Mouse (Mus musculus): ENCODE results near the gene Suv39h1. TPM values are rescaled to one million over a fixed set of nuclear protein-coding genes. Genes with fewer than 3 reads are reported as not detected.
A peak's percentile ranks its signal among the peaks of the same experiment; 100 is the strongest.
"Not testable (repeated sequence)": the region's sequence is repeated elsewhere in the genome, so short reads cannot be mapped to it uniquely, and the experiment has no call there.

The Suv39h1 gene
- total and polyA plus RNA-seq, 3 experiments: 104 to 129 (median 122) TPM

DNA sequence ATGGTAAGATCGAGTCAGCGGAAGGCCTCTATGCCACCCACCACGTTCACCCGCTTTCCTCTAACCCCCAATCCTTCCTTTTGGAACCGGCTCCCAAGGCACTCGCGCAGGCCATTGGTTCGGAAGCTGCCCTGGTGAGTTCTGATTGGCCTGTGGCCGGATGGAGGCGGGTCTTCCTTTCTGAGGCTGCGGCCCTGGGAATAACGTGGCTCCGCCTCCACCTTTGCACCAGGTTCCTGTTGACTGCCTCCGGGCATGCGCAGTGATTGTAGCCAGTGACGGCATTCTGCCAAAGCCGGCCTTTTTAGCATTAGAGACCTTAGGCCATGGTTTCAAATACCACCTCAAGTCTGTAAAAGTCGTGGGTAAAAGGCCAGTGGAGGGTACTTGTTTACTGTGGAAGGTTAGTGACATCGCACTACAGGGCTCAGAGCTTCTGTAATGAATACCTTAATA is 22.3 kb upstream of the Suv39h1 start (continued):
- TF ChIP-seq HCFC1 (IDR thresholded peaks at IDR 0.05; ENCODE audit: low read depth, low read length): peak; percentile 74
- peak; percentile 90 for TF ChIP-seq NELFE (IDR thresholded peaks at IDR 0.05; ENCODE audit: low read depth, low read length)
- peak in 1 of 2 experiments; percentile 88; a peak in 3 of 4 replicates for TF ChIP-seq POLR2A (IDR thresholded peaks at IDR 0.05; ENCODE audit: control insufficient read depth in 1 of 2, insufficient read depth in 1 of 2, low read depth in 1 of 2, low read length in 2 of 2, poor library complexity in 1 of 2)
- no peak for TF ChIP-seq RAD21 (IDR thresholded peaks at IDR 0.05; ENCODE audit: low read depth, low read length)
- no peak for TF ChIP-seq CHD1 (IDR thresholded peaks at IDR 0.05; ENCODE audit: low read depth, low read length)
- no peak for TF ChIP-seq USF1 (IDR thresholded peaks at IDR 0.05; ENCODE audit: low read depth, low read length)
- TF ChIP-seq NRF1 (IDR thresholded peaks at IDR 0.05; ENCODE audit: insufficient read depth, low read depth, low read length, poor library complexity, severe bottlenecking): peak; percentile 95

DNA sequence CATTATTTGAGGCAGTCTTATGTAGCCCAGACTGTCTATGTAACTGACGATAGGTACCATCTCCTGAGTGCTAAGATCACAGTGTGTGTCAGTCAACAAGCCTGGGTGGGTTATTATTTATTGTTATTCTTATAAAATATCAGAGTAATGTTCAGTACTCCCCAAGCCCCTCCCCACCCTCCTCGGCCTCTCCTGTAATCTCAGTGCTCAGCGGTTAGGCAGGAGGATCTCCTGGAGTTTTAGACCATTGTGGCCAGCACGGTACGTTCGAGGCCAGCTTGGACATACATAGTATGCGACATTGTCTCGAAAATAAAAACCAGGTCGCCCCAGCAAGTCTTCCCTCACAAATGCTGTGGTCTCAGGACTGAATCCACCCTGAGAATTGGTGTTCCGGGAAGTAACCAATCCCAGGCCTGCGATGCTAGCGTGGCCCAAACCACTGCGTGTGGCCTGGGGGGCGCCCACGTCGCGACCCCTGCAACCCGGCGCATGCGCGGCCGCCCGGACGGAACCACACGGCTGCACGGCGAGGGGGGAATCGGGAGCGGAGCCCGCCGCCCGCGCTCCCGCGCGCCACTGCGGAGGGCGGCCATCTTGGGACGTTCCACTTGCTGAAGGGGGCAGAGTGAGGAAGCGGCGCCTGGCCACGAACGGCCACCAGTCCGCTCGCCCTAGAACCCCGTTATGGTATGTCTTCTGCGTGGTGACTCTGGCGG is 21.7 kb upstream of the Suv39h1 start:
- not testable (repeated sequence) for H3K9me3 ChIP-seq (replicated peaks; ENCODE audit: insufficient read depth, low read length); H3K27me3 ChIP-seq (ENCODE audit: control insufficient read depth in 1 of 2, insufficient read depth in 2 of 2, low read length in 2 of 2); H3K79me2 ChIP-seq (ENCODE audit: control insufficient read depth, insufficient read depth, low read length, poor library complexity); DNase-seq (ENCODE audit: low read depth, low spot score)
- peak overlapping the region; percentile 67 for H3K9ac ChIP-seq (ENCODE audit: control insufficient read depth, low read depth, low read length, poor library complexity, severe bottlenecking)
- H3K36me3 ChIP-seq (ENCODE audit: control insufficient read depth in 1 of 2, insufficient read depth in 2 of 2, low read length in 2 of 2): peaks cover 0 to 19% of the 10 kb centered on the region in 2 experiments; a peak in 2 of 4 replicates
- peak overlapping the region; percentile 41 to 72 for H3K4me3 ChIP-seq (ENCODE audit: control insufficient read depth in 1 of 2, insufficient read depth in 1 of 2, low read depth in 2 of 2, low read length in 2 of 2)
- TF ChIP-seq E2F4 (IDR thresholded peaks at IDR 0.05; ENCODE audit: borderline replicate concordance, low read depth, low read length) (0 out of 2 replicates have a peak, but pooled peaks have one; percentile 51), CHD1 (IDR thresholded peaks at IDR 0.05; ENCODE audit: low read depth, low read length) (peak; percentile 14; the same call in 1 of the 2 replicates)
- peaks cover 4 to 19% of the 10 kb centered on the region in 2 experiments for H3K4me1 ChIP-seq (ENCODE audit: control insufficient read depth in 1 of 2, insufficient read depth in 2 of 2, low read length in 2 of 2)
- peak overlapping the region; percentile 76 for H3K27ac ChIP-seq (ENCODE audit: control insufficient read depth, low read depth, low read length)

DNA sequence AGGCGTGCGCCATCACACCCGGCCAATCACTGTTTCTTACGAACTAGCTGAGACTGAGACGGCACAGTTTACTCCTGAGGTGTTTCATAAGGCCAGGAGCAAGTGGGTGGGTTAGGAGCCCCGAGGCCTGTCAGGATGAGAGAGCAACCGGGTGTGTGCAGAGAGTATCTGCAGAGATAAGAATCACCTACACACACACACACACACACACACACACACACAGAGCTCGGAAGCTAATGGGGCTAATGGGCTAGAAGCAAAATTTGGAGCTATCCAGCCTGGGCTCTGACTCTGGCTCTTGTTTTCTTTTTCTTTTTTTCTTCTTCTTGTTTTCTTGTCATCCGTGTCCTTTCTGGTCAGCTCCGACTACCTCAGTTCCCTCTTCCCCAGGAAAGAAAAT is 21.0 kb upstream of the Suv39h1 start:
- Histone ChIP-seq H3K27me3 (ENCODE audit: control insufficient read depth in 1 of 2, insufficient read depth in 2 of 2, low read length in 2 of 2) (no peaks in the 10 kb centered on the region), H3K79me2 (ENCODE audit: control insufficient read depth, insufficient read depth, low read length, poor library complexity) (peaks cover 3% of the 10 kb centered on the region; the same call in 1 of the 2 replicates), H3K4me3 (ENCODE audit: control insufficient read depth in 1 of 2, insufficient read depth in 1 of 2, low read depth in 2 of 2, low read length in 2 of 2) (peak overlapping the region; percentile 50 to 72), H3K27ac (ENCODE audit: control insufficient read depth, low read depth, low read length) (peak overlapping the region; percentile 72), H3K4me1 (ENCODE audit: control insufficient read depth in 1 of 2, insufficient read depth in 2 of 2, low read length in 2 of 2) (peaks cover 5 to 14% of the 10 kb centered on the region in 2 experiments), H3K9ac (ENCODE audit: control insufficient read depth, low read depth, low read length, poor library complexity, severe bottlenecking) (peak overlapping the region; percentile 64), H3K9me3 (replicated peaks; ENCODE audit: insufficient read depth, low read length) (no peaks in the 10 kb centered on the region), H3K36me3 (ENCODE audit: control insufficient read depth in 1 of 2, insufficient read depth in 2 of 2, low read length in 2 of 2) (peaks cover 0 to 13% of the 10 kb centered on the region in 2 experiments; a peak in 2 of 4 replicates)
- DNase-seq (ENCODE audit: low read depth, low spot score): peak; percentile 59
- TF ChIP-seq EP300 (IDR thresholded peaks at IDR 0.05; ENCODE audit: low read depth in 1 of 2, low read length in 2 of 2) (peak in 1 of 2 experiments; percentile 29; a peak in 1 of 4 replicates), GATA1 (IDR thresholded peaks at IDR 0.05; ENCODE audit: low read depth, low read length) (peak; percentile 78), HCFC1 (IDR thresholded peaks at IDR 0.05; ENCODE audit: low read depth, low read length) (no peak), SIN3A (IDR thresholded peaks at IDR 0.05; ENCODE audit: low read length) (peak; percentile 46; the same call in 1 of the 2 replicates), CHD1 (IDR thresholded peaks at IDR 0.05; ENCODE audit: low read depth, low read length) (0 out of 2 replicates have a peak, but pooled peaks have one; percentile 34), USF1 (IDR thresholded peaks at IDR 0.05; ENCODE audit: low read depth, low read length) (no peak), ELF1 (IDR thresholded peaks at IDR 0.05; ENCODE audit: low read depth, low read length) (no peak), USF2 (IDR thresholded peaks at IDR 0.05; ENCODE audit: borderline replicate concordance in 1 of 2, insufficient read depth in 1 of 2, low read depth in 1 of 2, low read length in 2 of 2) (no peak), NRF1 (IDR thresholded peaks at IDR 0.05; ENCODE audit: insufficient read depth, low read depth, low read length, poor library complexity, severe bottlenecking) (no peak), ETS1 (IDR thresholded peaks at IDR 0.05; ENCODE audit: low read depth, low read length) (peak; percentile 41; the same call in 1 of the 2 replicates), MAX (IDR thresholded peaks at IDR 0.05; ENCODE audit: low read length) (no peak)

Data from MEL (cell line).